Mouse (Mus musculus): ENCODE measurements around the gene Ramp2.

The Ramp2 gene

GRCm38 (mm10) chr11:101245855-101246701 is at the start of gene Ramp2:
Gene Ramp2, plus strand, starts transcription at chr11:101246028.
- DNase-seq: peak; percentile 67 to 84

GRCm38 (mm10) chr11:101196175-101196574 is 49.7 kb upstream of the Ramp2 start:
- no peak for DNase-seq

DNA sequence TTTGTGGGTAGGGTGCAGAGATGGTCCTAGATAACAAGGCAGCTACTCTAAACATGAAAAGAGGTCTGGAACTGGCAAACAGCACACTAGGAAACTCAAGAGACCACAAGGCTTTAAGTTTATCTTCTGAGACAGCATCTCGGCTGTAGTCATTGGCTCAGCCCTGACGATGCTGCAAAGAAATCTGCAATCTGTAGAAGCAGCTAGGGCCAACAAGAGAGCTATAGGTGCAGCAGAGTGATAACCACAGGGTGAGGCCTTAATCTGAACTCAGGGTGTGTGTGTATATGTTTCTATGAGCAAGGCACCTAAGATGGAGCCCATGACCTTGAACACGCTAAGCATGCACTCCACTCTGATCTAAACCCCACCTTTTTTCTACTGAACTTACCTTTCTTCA is 46.3 kb upstream of the Ramp2 start:
- no peak for DNase-seq

DNA sequence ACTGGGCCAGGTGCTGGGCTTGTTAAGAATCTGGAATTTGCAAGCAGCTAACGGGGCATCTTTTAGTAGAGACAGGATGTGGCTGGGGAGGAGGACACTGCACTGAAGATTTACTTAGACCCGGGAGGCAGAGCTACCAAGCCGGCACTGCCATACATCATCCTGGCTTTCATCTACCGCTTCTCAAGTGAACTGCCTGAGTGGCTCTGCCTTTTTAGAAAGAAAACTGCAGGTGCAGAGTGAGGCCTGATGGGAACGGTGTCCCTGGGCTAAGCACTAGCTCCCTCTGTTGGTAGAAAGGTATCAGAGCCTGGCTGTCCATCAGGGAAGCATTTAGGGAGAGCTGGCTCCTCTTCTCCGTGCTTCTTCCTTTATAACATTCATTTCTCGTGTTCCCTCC is 44.8 kb upstream of the Ramp2 start:
- no peak for DNase-seq

GRCm38 (mm10) chr11:101211970-101212369 is 33.9 kb upstream of the Ramp2 start:
- peak in 1 of 2 experiments; percentile 48 for DNase-seq

DNA sequence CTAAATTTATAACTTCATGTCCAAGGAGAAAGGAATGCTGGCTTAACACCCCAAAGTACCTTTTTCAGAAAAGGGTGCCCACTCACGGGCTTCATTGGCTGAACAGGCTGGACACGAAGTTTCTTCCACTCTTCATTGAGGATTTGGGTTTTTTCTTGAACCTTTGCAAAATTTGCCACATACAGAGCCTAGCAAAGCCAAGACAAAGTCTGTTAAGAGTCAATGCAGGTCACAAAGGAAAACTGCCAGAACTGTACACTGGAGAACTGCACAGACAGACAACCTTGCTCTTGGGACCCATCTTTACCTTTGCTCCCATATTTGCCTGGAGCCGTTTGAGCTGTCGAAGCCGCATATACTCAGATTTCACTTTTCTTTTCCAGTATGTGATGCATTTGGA is 28.9 kb upstream of the Ramp2 start:
- no peak for DNase-seq

GRCm38 (mm10) chr11:101218436-101219055 is 27.3 kb upstream of the Ramp2 start:
- peak in 1 of 2 experiments; percentile 35 for DNase-seq

DNA sequence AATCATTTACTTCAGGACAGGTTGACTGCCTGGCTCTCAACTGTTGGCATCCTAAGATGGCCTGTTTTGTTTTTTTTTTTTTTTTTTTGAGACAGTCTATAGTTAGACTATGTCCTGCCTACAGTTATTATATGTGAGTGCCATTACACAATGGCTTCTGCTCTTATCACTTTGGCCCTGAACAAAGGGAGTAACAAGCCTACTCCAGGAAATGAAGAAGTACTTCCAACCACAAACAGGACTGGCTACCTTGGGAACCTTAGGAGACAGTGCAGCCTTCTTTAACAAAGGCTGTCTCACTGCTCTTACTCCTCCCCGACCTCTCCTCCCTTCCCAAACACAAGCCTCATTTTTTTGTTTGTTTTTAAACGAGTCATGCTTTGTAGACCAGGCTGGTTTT is 25.0 kb upstream of the Ramp2 start:
- no peak for DNase-seq

- DNase-seq: no peak
Measured at GRCm38 (mm10) chr11:101221306-101221986, 24.4 kb upstream of the Ramp2 start.

GRCm38 (mm10) chr11:101224337-101224736 is 21.5 kb upstream of the Ramp2 start:
- DNase-seq: no peak

- DNase-seq: no peak
Measured at GRCm38 (mm10) chr11:101225331-101226064, 20.3 kb upstream of the Ramp2 start.

GRCm38 (mm10) chr11:101226065-101226701 is 19.6 kb upstream of the Ramp2 start, which contains the start of gene Ezh1:
Gene Ezh1, minus strand, starts transcription at chr11:101226463.
- DNase-seq: peak; percentile 92 to 95

GRCm38 (mm10) chr11:101229361-101229900 is 16.4 kb upstream of the Ramp2 start:
- peak; percentile 51 to 67 for DNase-seq

GRCm38 (mm10) chr11:101230061-101230511 is 15.7 kb upstream of the Ramp2 start:
- peak; percentile 39 to 69 for DNase-seq

DNA sequence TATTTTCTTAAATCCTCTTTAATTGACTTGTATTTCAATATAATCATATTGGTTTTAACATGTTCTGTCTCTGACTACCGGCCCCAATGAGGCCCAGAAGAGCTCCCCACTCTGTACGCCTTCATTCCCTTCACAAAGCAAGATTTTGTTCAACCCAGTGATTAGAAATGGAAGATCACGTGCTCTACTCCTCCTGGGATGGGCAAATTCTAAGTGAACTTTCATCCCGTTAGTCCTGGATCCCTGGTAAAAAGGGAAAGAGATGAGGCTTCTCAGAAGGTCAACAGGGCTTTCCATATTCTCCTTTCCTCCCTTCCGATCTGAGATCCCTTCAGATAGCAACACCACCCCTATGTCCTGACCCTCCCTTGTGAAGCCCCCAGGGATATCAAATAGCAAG is 15.3 kb upstream of the Ramp2 start:
- no peak for DNase-seq

- peak; percentile 67 to 91 for DNase-seq
Measured at GRCm38 (mm10) chr11:101230991-101231871, 14.6 kb upstream of the Ramp2 start.

- peak; percentile 32 to 55 for DNase-seq
Measured at GRCm38 (mm10) chr11:101232010-101232839, 13.6 kb upstream of the Ramp2 start.

GRCm38 (mm10) chr11:101233240-101233639 is 12.6 kb upstream of the Ramp2 start:
- DNase-seq: no peak

DNA sequence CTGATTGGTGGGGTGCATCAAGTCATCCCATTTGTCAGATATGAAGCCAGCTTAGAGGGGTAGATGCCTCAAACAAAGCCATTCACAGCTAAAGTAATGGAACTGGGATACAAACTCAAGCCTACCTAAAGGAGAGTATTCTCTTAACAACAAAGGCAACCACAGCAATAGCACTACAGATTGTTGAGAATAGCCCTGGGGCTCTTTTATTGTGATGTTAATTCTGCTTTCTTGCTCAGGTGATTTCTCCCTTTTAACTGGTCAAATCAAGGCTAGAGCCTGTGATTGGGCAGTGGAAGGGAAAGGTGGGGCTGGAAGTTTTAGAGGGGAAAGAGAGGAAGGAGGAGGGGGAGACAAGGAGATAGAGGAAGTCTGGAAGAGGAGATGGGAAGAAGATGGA is 11.7 kb upstream of the Ramp2 start:
- no peak for DNase-seq

- no peak for DNase-seq
Measured at GRCm38 (mm10) chr11:101235429-101235828, 10.4 kb upstream of the Ramp2 start.
